Mouse (Mus musculus): Measurements from ENCODE around the gene Gm21891.
"Not testable (repeated sequence)": the region's sequence is repeated elsewhere in the genome, so short reads cannot be mapped to it uniquely, and the experiment has no call there.

Gm21891 gene

DNA sequence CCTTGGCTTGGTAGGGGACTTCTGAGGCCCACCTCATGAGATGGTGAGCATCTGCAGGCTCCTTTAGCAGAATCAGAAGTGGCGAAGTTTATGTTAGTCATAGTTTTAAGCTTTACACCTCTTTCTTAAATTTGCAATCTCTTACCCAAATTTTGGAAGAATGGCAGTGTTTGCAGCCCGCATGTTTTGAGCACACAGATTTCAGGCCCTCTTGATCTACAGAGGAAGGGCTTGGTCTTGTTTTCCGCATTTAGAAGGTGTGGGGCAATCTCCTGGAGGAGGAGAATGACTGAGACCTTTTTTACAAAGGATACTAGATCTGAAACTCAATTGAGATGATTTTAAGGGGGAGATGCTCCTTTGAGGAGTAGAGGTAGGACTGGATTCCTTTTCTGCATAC is at the start of gene Gm21891:
TSS of gene Gm21891 (minus strand) at position 101 of the 400 bp plus-strand sequence.
- DNase-seq = not testable (repeated sequence)

- not testable (repeated sequence) for DNase-seq
These were observed 28.4 kb upstream of the Gm21891 start, which contains the start of gene Gm21425 for GRCm38 (mm10) chrY:13161668-13162067. Gm21425 (plus strand) TSS chrY:13161968.
